Mouse (Mus musculus): ENCODE measurements around the gene Gpr152. TPM values are rescaled to one million over a fixed set of nuclear protein-coding genes. Genes with fewer than 3 reads are reported as not detected.

Gpr152 gene
- polyA plus RNA-seq, 1 experiment from 2014 or later: not detected

DNA sequence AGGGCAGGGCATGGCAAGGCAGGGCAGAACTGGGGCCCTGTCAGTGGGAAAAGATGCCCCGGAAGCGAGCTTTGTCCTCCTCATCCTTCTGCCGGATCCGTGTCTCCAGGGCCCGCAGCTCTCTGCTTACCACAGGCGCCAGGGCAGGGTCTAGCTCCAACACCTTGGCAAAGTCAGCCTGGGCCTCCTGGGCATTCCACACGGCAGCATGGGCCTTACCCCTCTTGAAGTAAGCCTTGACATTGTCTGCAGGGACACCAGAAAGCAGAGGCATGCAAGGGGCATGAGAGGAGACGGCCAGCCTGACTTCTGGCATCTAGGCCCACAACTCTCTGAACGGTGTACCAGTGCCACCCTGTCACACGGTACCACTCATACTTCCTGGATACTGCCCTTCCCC is 25.0 kb upstream of the Gpr152 start:
- Histone ChIP-seq H3K36me3 (ENCODE audit: control insufficient read depth, insufficient read depth, low read length) (peaks cover 71% of the 10 kb centered on the region), H3K9ac (ENCODE audit: low read length) (no peak overlapping the region)

GRCm38 (mm10) chr19:4115144-4115543 is 24.4 kb upstream of the Gpr152 start:
- H3K27ac ChIP-seq (ENCODE audit: low read depth): no peak overlapping the region
- no peak for ATAC-seq (replicated peaks; ENCODE audit: low FRiP score, low TSS enrichment, low read depth)
- WGBS: 93% methylated on average over 10 of the region's 10 CpGs

More for the DNA sequence above, 25.0 kb upstream of the Gpr152 start:
- no peaks in the 10 kb centered on the region for H3K9me3 ChIP-seq (ENCODE audit: control insufficient read depth, low read length)
- H3K27ac ChIP-seq (ENCODE audit: low read depth): 0 out of 2 replicates have a peak overlapping the region, but pooled peaks have one; percentile 24
- ATAC-seq (replicated peaks; ENCODE audit: low FRiP score, low TSS enrichment, low read depth) (no peak), DNase-seq (ENCODE audit: low spot score) (no peak)
- no peak overlapping the region for H3K4me3 ChIP-seq (ENCODE audit: low read depth, low read length)
- WGBS: 90% methylated on average over 10 of the region's 10 CpGs
- H3K4me1 ChIP-seq (replicated peaks; ENCODE audit: control insufficient read depth, insufficient read depth, low read length): peaks cover 9% of the 10 kb centered on the region; the same call in 1 of the 2 replicates
- H3K27me3 ChIP-seq (replicated peaks; ENCODE audit: control insufficient read depth, insufficient read depth, low read length): no peaks in the 10 kb centered on the region
- no peak overlapping the region for H3K4me2 ChIP-seq (ENCODE audit: low read length)

DNA sequence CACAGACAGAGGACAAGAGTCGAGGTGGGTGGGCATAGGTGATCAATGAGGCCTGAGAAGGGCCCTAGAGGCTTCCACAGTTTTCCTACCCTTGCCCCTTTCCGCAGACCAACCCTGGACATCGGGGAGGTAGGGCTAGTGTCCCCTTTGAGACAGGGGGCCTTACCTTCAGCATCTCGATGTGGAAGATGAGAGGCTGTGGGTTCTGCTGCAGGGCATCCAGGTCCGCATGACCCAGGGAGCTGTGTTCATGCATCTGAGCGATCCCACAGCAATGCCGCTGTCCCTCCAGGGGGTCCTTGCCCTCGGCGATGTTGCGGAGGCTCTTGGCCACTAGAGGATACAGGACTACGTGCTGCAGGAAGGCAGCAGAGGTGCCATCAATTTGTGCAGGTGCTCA is 23.8 kb upstream of the Gpr152 start:
- Histone ChIP-seq H3K9me3 (ENCODE audit: control insufficient read depth, low read length) (no peaks in the 10 kb centered on the region), H3K4me1 (replicated peaks; ENCODE audit: control insufficient read depth, insufficient read depth, low read length) (peaks cover 15% of the 10 kb centered on the region), H3K9ac (ENCODE audit: low read length) (no peak overlapping the region), H3K27me3 (replicated peaks; ENCODE audit: control insufficient read depth, insufficient read depth, low read length) (no peaks in the 10 kb centered on the region), H3K4me3 (ENCODE audit: low read depth, low read length) (no peak overlapping the region), H3K27ac (ENCODE audit: low read depth) (no peak overlapping the region), H3K4me2 (ENCODE audit: low read length) (no peak overlapping the region), H3K36me3 (ENCODE audit: control insufficient read depth, insufficient read depth, low read length) (peaks cover 71% of the 10 kb centered on the region)
- WGBS: 87% methylated on average over 11 of the region's 11 CpGs
- ATAC-seq (replicated peaks; ENCODE audit: low FRiP score, low TSS enrichment, low read depth) (no peak), DNase-seq (ENCODE audit: low spot score) (no peak)

More at GRCm38 (mm10) chr19:4115144-4115543, 24.4 kb upstream of the Gpr152 start:
- H3K4me3 ChIP-seq (ENCODE audit: low read depth, low read length): no peak overlapping the region
- peaks cover 9% of the 10 kb centered on the region; the same call in 1 of the 2 replicates for H3K4me1 ChIP-seq (replicated peaks; ENCODE audit: control insufficient read depth, insufficient read depth, low read length)
- H3K9ac ChIP-seq (ENCODE audit: low read length): no peak overlapping the region
- H3K9me3 ChIP-seq (ENCODE audit: control insufficient read depth, low read length): no peaks in the 10 kb centered on the region
- H3K4me2 ChIP-seq (ENCODE audit: low read length): no peak overlapping the region
- H3K36me3 ChIP-seq (ENCODE audit: control insufficient read depth, insufficient read depth, low read length): peaks cover 71% of the 10 kb centered on the region
- no peak for DNase-seq (ENCODE audit: low spot score)
- H3K27me3 ChIP-seq (replicated peaks; ENCODE audit: control insufficient read depth, insufficient read depth, low read length): no peaks in the 10 kb centered on the region

GRCm38 (mm10) chr19:4117006-4117405 is 22.6 kb upstream of the Gpr152 start:
- Histone ChIP-seq H3K27ac (ENCODE audit: low read depth) (no peak overlapping the region), H3K4me1 (replicated peaks; ENCODE audit: control insufficient read depth, insufficient read depth, low read length) (peaks cover 16% of the 10 kb centered on the region), H3K9me3 (ENCODE audit: control insufficient read depth, low read length) (no peaks in the 10 kb centered on the region), H3K27me3 (replicated peaks; ENCODE audit: control insufficient read depth, insufficient read depth, low read length) (no peaks in the 10 kb centered on the region), H3K4me2 (ENCODE audit: low read length) (no peak overlapping the region), H3K9ac (ENCODE audit: low read length) (no peak overlapping the region), H3K36me3 (ENCODE audit: control insufficient read depth, insufficient read depth, low read length) (peaks cover 63% of the 10 kb centered on the region), H3K4me3 (ENCODE audit: low read depth, low read length) (no peak overlapping the region)
- ATAC-seq (replicated peaks; ENCODE audit: low FRiP score, low TSS enrichment, low read depth) (no peak), DNase-seq (ENCODE audit: low spot score) (no peak)
- 94% methylated on average over 7 of the region's 7 CpGs for WGBS

DNA sequence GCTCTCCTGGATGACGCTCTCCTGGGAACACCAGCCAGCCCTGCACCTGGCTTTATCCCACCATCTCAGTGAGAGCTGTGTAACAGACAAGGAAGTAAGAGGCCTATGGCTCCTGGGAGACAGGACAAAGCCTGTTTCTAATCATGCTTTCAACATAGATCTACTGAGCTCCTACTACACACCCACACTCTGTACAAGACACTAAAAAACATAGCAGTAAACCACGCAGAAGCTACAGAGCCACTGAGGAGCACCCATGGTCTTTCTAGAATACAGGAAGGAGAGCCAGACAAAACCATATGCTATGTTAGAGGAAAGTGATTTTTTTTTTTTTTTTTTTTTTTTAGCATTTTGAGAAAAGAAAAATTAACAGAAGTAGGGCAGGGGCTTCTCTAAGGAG is 21.2 kb upstream of the Gpr152 start:
- Histone ChIP-seq H3K36me3 (ENCODE audit: control insufficient read depth, insufficient read depth, low read length) (peaks cover 50% of the 10 kb centered on the region), H3K4me3 (ENCODE audit: low read depth, low read length) (no peak overlapping the region), H3K9ac (ENCODE audit: low read length) (no peak overlapping the region), H3K4me1 (replicated peaks; ENCODE audit: control insufficient read depth, insufficient read depth, low read length) (peaks cover 14% of the 10 kb centered on the region), H3K9me3 (ENCODE audit: control insufficient read depth, low read length) (no peaks in the 10 kb centered on the region), H3K27me3 (replicated peaks; ENCODE audit: control insufficient read depth, insufficient read depth, low read length) (no peaks in the 10 kb centered on the region), H3K27ac (ENCODE audit: low read depth) (no peak overlapping the region), H3K4me2 (ENCODE audit: low read length) (no peak overlapping the region)
- DNase-seq (ENCODE audit: low spot score): no peak
- ATAC-seq (replicated peaks; ENCODE audit: low FRiP score, low TSS enrichment, low read depth): no peak
- WGBS: 98% methylated on average over 2 of the region's 2 CpGs

DNA sequence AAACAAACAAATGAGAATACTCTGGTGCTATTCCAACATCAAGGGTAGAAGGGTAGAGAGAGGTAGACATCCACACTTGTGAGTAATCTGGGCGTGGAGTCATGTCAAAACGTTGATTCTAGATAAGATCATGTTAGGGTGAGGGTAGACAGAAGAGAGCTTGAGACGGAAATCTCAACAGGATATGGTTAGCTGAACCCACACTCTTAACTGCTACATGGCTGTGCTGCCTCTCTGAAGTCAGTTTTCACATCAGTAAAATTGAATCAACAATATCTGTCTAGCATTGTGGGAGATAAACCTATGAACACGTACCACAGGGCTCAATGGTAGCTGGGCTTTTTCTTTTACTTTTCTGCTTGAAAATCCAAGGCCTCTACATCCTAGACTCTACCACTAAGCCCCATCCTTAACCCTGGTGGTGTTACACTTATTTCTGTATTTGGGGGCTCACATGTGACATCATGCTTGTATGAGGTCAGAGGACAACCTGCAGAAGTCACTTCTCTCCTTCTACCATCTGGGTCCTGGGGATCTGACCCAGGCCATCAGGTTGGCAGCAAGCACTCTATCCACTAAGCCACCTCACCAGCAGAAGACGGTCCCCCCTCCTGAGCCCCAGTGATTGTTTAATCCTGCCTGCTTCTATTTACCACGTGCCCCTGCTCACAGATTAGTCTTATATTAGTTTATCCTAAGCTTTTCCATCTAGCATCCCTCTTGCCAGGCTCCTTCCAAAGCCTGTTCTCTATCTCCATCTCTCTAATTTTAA is 19.7 kb upstream of the Gpr152 start:
- WGBS: 85% methylated on average over 6 of the region's 6 CpGs
- Histone ChIP-seq H3K4me2 (ENCODE audit: low read length) (peak overlapping the region; percentile 50), H3K4me3 (ENCODE audit: low read depth, low read length) (no peak overlapping the region), H3K27me3 (replicated peaks; ENCODE audit: control insufficient read depth, insufficient read depth, low read length) (no peaks in the 10 kb centered on the region), H3K9me3 (ENCODE audit: control insufficient read depth, low read length) (no peaks in the 10 kb centered on the region), H3K36me3 (ENCODE audit: control insufficient read depth, insufficient read depth, low read length) (peaks cover 37% of the 10 kb centered on the region), H3K4me1 (replicated peaks; ENCODE audit: control insufficient read depth, insufficient read depth, low read length) (peaks cover 10% of the 10 kb centered on the region; the same call in 1 of the 2 replicates), H3K27ac (ENCODE audit: low read depth) (no peak overlapping the region), H3K9ac (ENCODE audit: low read length) (no peak overlapping the region)
- DNase-seq (ENCODE audit: low spot score) (no peak), ATAC-seq (replicated peaks; ENCODE audit: low FRiP score, low TSS enrichment, low read depth) (no peak)

- H3K36me3 ChIP-seq (ENCODE audit: control insufficient read depth, insufficient read depth, low read length): peaks cover 31% of the 10 kb centered on the region
- H3K4me1 ChIP-seq (replicated peaks; ENCODE audit: control insufficient read depth, insufficient read depth, low read length): peaks cover 13% of the 10 kb centered on the region; the same call in 1 of the 2 replicates
- H3K27me3 ChIP-seq (replicated peaks; ENCODE audit: control insufficient read depth, insufficient read depth, low read length): no peaks in the 10 kb centered on the region
- H3K27ac ChIP-seq (ENCODE audit: low read depth): no peak overlapping the region
- WGBS: 95% methylated on average over 2 of the region's 2 CpGs
- H3K4me2 ChIP-seq (ENCODE audit: low read length): peak overlapping the region; percentile 50
- ATAC-seq (replicated peaks; ENCODE audit: low FRiP score, low TSS enrichment, low read depth): no peak
- H3K4me3 ChIP-seq (ENCODE audit: low read depth, low read length): peak overlapping the region; percentile 48; the same call in 1 of the 2 replicates
- H3K9me3 ChIP-seq (ENCODE audit: control insufficient read depth, low read length): no peaks in the 10 kb centered on the region
- no peak for DNase-seq (ENCODE audit: low spot score)
- no peak overlapping the region for H3K9ac ChIP-seq (ENCODE audit: low read length)
Measured at GRCm38 (mm10) chr19:4120496-4120895, 19.1 kb upstream of the Gpr152 start.

GRCm38 (mm10) chr19:4121097-4121805 is 18.3 kb upstream of the Gpr152 start:
- Histone ChIP-seq H3K9ac (ENCODE audit: low read length) (peak overlapping the region; percentile 56), H3K27me3 (replicated peaks; ENCODE audit: control insufficient read depth, insufficient read depth, low read length) (no peaks in the 10 kb centered on the region), H3K36me3 (ENCODE audit: control insufficient read depth, insufficient read depth, low read length) (peaks cover 24% of the 10 kb centered on the region), H3K27ac (ENCODE audit: low read depth) (peak overlapping the region; percentile 70; the same call in 1 of the 2 replicates), H3K4me2 (ENCODE audit: low read length) (peak overlapping the region; percentile 50), H3K4me1 (replicated peaks; ENCODE audit: control insufficient read depth, insufficient read depth, low read length) (peaks cover 13% of the 10 kb centered on the region; the same call in 1 of the 2 replicates), H3K4me3 (ENCODE audit: low read depth, low read length) (peak overlapping the region; percentile 48), H3K9me3 (ENCODE audit: control insufficient read depth, low read length) (no peaks in the 10 kb centered on the region)
- ATAC-seq (replicated peaks; ENCODE audit: low FRiP score, low TSS enrichment, low read depth) (peak; percentile 68), DNase-seq (ENCODE audit: low spot score) (peak; percentile 98)
- WGBS: 2% methylated on average over 38 of the region's 38 CpGs
